Mouse (Mus musculus) lung, postnatal 0 days (tissue): Measurements from ENCODE around the gene E130309D02Rik. TPM values are rescaled to one million over a fixed set of nuclear protein-coding genes. Genes with fewer than 3 reads are reported as not detected.
A peak's percentile ranks its signal among the peaks of the same experiment; 100 is the strongest.

ENCODE experiments used
- ATAC-seq: fragments of 200-750 bp; cut with Nextera tagmentation; 2 replicates; pipeline ENCODE4 v1.8.0; 2017; ENCODE audit warnings: moderate library complexity
- DNase-seq: peaks from one replicate; pipeline ENCODE4 v3.0.0-alpha.2; 2016; ENCODE audit warnings: low spot score
- H3K27ac ChIP-seq: fragments of 300-500 bp; sonication (generic); 2 replicates; pipeline ENCODE4 v1.5.1; 2014; ENCODE audit warnings: antibody characterized with exemption, mild to moderate bottlenecking, low read length, mixed read lengths
- H3K27me3 ChIP-seq: fragments of 300-500 bp; sonication (generic); replicated peaks from 2 replicates; pipeline ENCODE4 v1.6.1; 2014; ENCODE audit warnings: low read length, mixed read lengths; ENCODE audit not compliant: insufficient read depth
- H3K36me3 ChIP-seq: fragments of 300-500 bp; sonication (generic); 2 replicates; pipeline ENCODE4 v1.6.1; 2014; ENCODE audit warnings: low read length, mixed read lengths; ENCODE audit not compliant: insufficient read depth
- H3K4me1 ChIP-seq: fragments of 300-500 bp; sonication (generic); 2 replicates; pipeline ENCODE4 v1.6.1; 2014; ENCODE audit warnings: antibody characterized with exemption, low read depth, low read length, mixed read lengths; ENCODE audit not compliant: insufficient read depth
- H3K4me2 ChIP-seq: fragments of 300-500 bp; sonication (generic); replicated peaks from 2 replicates; pipeline ENCODE4 v1.6.1; 2014; ENCODE audit warnings: low read depth, mild to moderate bottlenecking, low read length, moderate library complexity, mixed read lengths
- H3K4me3 ChIP-seq: fragments of 300-500 bp; sonication (generic); 2 replicates; pipeline ENCODE4 v1.5.1; 2014; ENCODE audit warnings: low read depth, low read length
- H3K9ac ChIP-seq: fragments of 300-500 bp; sonication (generic); replicated peaks from 2 replicates; pipeline ENCODE4 v1.6.1; 2014; ENCODE audit warnings: low read depth, mild to moderate bottlenecking
- H3K9me3 ChIP-seq: fragments of 300-500 bp; sonication (generic); 2 replicates; pipeline ENCODE4 v1.6.1; 2016; ENCODE audit warnings: low read length, mixed read lengths
- CTCF ChIP-seq: IDR thresholded peaks from 2 replicates; pipeline ENCODE4 v1.5.1; 2016; ENCODE audit warnings: antibody characterized with exemption, mild to moderate bottlenecking
- EP300 ChIP-seq: IDR thresholded peaks from 2 replicates; pipeline ENCODE4 v1.6.1; 2016; ENCODE audit warnings: antibody characterized with exemption, mild to moderate bottlenecking, control low read depth
- WGBS: fragments of 180-500 bp; shearing (Covaris S2); extraction: QIAGEN DNeasy Blood & Tissue Kit; methylation state at CpG from one replicate; pipeline ENCODE4 v1.1.7; 2014; 5-methylcytosine and 5-hydroxymethylcytosine counted together
- polyA plus RNA-seq: library from polyadenylated mRNA; unstranded; fragments of >200 nt; fragmentation: Nextera tagmentation; extraction: Ambion mirVana; gene quantifications from 2 replicates; pipeline ENCODE4 v1.2.1, GENCODE M21; 2015

The E130309D02Rik gene
- polyA plus RNA-seq, 1 experiment from 2014 or later: 19.5 TPM

GRCm38 (mm10) chr5:143299686-143300085 lies 15.5 kb downstream of the E130309D02Rik start:
- H3K9ac ChIP-seq: no peak overlapping the region
- no peak overlapping the region for H3K27ac ChIP-seq
- no peak for ATAC-seq
- no peak for DNase-seq
- H3K4me1 ChIP-seq: no peaks in the 10 kb centered on the region
- H3K27me3 ChIP-seq: no peaks in the 10 kb centered on the region
- no peaks in the 10 kb centered on the region for H3K36me3 ChIP-seq
- 84% methylated on average over 4 of the region's 4 CpGs for WGBS
- H3K4me2 ChIP-seq: no peak overlapping the region
- no peaks in the 10 kb centered on the region for H3K9me3 ChIP-seq
- H3K4me3 ChIP-seq: no peak overlapping the region
- TF ChIP-seq CTCF: peak; percentile 79
- no peak for TF ChIP-seq EP300

GRCm38 (mm10) chr5:143298391-143298790 lies 16.8 kb downstream of the E130309D02Rik start:
- no peak overlapping the region for H3K9ac ChIP-seq
- H3K27ac ChIP-seq: no peak overlapping the region
- no peaks in the 10 kb centered on the region for H3K36me3 ChIP-seq
- H3K9me3 ChIP-seq: no peaks in the 10 kb centered on the region
- no peak for DNase-seq
- WGBS: 83% methylated on average over 7 of the region's 7 CpGs
- H3K4me1 ChIP-seq: no peaks in the 10 kb centered on the region; the same call in 1 of the 2 replicates
- H3K27me3 ChIP-seq: peaks cover 8% of the 10 kb centered on the region; the same call in 1 of the 2 replicates
- ATAC-seq: no peak
- H3K4me2 ChIP-seq: no peak overlapping the region
- H3K4me3 ChIP-seq: no peak overlapping the region
- TF ChIP-seq EP300 (no peak), CTCF (peak; percentile 47)

GRCm38 (mm10) chr5:143297986-143298385 lies 17.2 kb downstream of the E130309D02Rik start:
- TF ChIP-seq CTCF (no peak), EP300 (no peak)
- no peaks in the 10 kb centered on the region for H3K36me3 ChIP-seq
- ATAC-seq (peak; percentile 59), DNase-seq (peak; percentile 34)
- no peaks in the 10 kb centered on the region for H3K9me3 ChIP-seq
- WGBS: 62% methylated on average over 9 of the region's 9 CpGs
- H3K9ac ChIP-seq: no peak overlapping the region
- H3K27me3 ChIP-seq: peaks cover 12% of the 10 kb centered on the region
- H3K4me2 ChIP-seq: no peak overlapping the region
- no peaks in the 10 kb centered on the region; the same call in 1 of the 2 replicates for H3K4me1 ChIP-seq
- no peak overlapping the region for H3K4me3 ChIP-seq
- H3K27ac ChIP-seq: no peak overlapping the region

GRCm38 (mm10) chr5:143295330-143295729 lies 19.8 kb downstream of the E130309D02Rik start:
- no peak for ATAC-seq
- H3K9me3 ChIP-seq: no peaks in the 10 kb centered on the region
- no peak for DNase-seq
- H3K4me1 ChIP-seq: no peaks in the 10 kb centered on the region; the same call in 1 of the 2 replicates
- no peak for TF ChIP-seq EP300
- TF ChIP-seq CTCF: no peak
- whole genome bisulfite sequencing: 79% methylated on average over 2 of the region's 2 CpGs
- no peaks in the 10 kb centered on the region for H3K36me3 ChIP-seq
- H3K27ac ChIP-seq: no peak overlapping the region
- H3K4me3 ChIP-seq: no peak overlapping the region
- H3K9ac ChIP-seq: no peak overlapping the region
- H3K27me3 ChIP-seq: peaks cover 20% of the 10 kb centered on the region
- H3K4me2 ChIP-seq: no peak overlapping the region

- WGBS: 93% methylated on average over 3 of the region's 3 CpGs
- DNase-seq: no peak
- Histone ChIP-seq H3K27ac (no peak overlapping the region), H3K9ac (no peak overlapping the region), H3K27me3 (peaks cover 20% of the 10 kb centered on the region), H3K4me3 (no peak overlapping the region), H3K36me3 (no peaks in the 10 kb centered on the region), H3K4me1 (no peaks in the 10 kb centered on the region; the same call in 1 of the 2 replicates), H3K4me2 (no peak overlapping the region), H3K9me3 (no peaks in the 10 kb centered on the region)
- ATAC-seq: no peak
- TF ChIP-seq CTCF: peak; percentile 47
- no peak for TF ChIP-seq EP300
These were observed 20.3 kb downstream of the E130309D02Rik start for GRCm38 (mm10) chr5:143294862-143295261.

DNA sequence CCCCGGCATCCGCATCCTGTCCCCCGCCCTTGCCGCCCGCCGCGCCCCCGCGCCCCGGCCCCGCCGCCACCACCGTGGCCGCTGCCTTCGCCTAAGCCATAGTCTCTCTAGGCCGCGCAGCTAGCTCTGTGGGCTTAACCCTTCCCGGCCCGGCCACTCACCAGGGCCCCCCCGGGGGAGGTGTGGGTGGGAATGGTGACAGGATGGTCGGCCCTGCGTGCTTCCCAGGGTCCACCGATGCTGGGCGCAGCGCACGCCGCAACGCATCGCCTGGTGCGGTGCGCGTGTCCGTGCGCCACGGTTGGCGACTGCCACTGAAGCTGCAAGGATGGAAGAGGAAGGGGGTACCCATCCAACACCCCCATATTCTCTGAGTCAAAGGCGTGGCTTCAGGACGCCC lies 21.8 kb downstream of the E130309D02Rik start, which contains the start of gene Zfp853:
Zfp853 (minus strand) TSS at position 220 of the 400 bp plus-strand sequence.
- TF ChIP-seq EP300 (no peak), CTCF (no peak)
- peak; percentile 36 for ATAC-seq

More for the DNA sequence above, 21.8 kb downstream of the E130309D02Rik start, which contains the start of gene Zfp853:
- Histone ChIP-seq H3K4me2 (peak within 1 kb of the TSS; percentile 72), H3K4me3 (peak within 1 kb of the TSS; percentile 41), H3K9ac (peak within 1 kb of the TSS; percentile 32; the same call in 1 of the 2 replicates), H3K27ac (no peak within 1 kb of the TSS), H3K36me3 (no peaks in the 10 kb centered on the region), H3K4me1 (no peaks in the 10 kb centered on the region; the same call in 1 of the 2 replicates), H3K9me3 (no peaks in the 10 kb centered on the region), H3K27me3 (peaks cover 27% of the 10 kb centered on the region)
- DNase-seq: no peak
- 2% methylated on average over 21 of the region's 38 CpGs for WGBS
